Mouse (Mus musculus): Measurements from ENCODE around the gene 1110051M20Rik.

Gene 1110051M20Rik

GRCm38 (mm10) chr2:91441715-91442114, 2.8 kb downstream of the 1110051M20Rik start:
- TF ChIP-seq GATA4 (IDR thresholded peaks at IDR 0.05; ENCODE audit: insufficient replicate concordance, low read length): no peak

GRCm38 (mm10) chr2:91440686-91441085, 3.8 kb downstream of the 1110051M20Rik start:
- TF ChIP-seq GATA4 (IDR thresholded peaks at IDR 0.05; ENCODE audit: insufficient replicate concordance, low read length): no peak

GRCm38 (mm10) chr2:91439876-91440275, 4.6 kb downstream of the 1110051M20Rik start:
- no peak for TF ChIP-seq GATA4 (IDR thresholded peaks at IDR 0.05; ENCODE audit: insufficient replicate concordance, low read length)

- TF ChIP-seq GATA4 (IDR thresholded peaks at IDR 0.05; ENCODE audit: insufficient replicate concordance, low read length): no peak
These were observed 5.2 kb downstream of the 1110051M20Rik start for GRCm38 (mm10) chr2:91439271-91439670.

- TF ChIP-seq GATA4 (IDR thresholded peaks at IDR 0.05; ENCODE audit: insufficient replicate concordance, low read length): no peak
These were observed 7.2 kb downstream of the 1110051M20Rik start for GRCm38 (mm10) chr2:91437116-91437815.

GRCm38 (mm10) chr2:91436713-91437112, 7.8 kb downstream of the 1110051M20Rik start:
- TF ChIP-seq GATA4 (IDR thresholded peaks at IDR 0.05; ENCODE audit: insufficient replicate concordance, low read length): no peak

- no peak for TF ChIP-seq GATA4 (IDR thresholded peaks at IDR 0.05; ENCODE audit: insufficient replicate concordance, low read length)
These were observed 13.9 kb downstream of the 1110051M20Rik start for GRCm38 (mm10) chr2:91430600-91430919.

GRCm38 (mm10) chr2:91429915-91430599, 14.4 kb downstream of the 1110051M20Rik start:
- TF ChIP-seq GATA4 (IDR thresholded peaks at IDR 0.05; ENCODE audit: insufficient replicate concordance, low read length): no peak

GRCm38 (mm10) chr2:91429146-91429545, 15.4 kb downstream of the 1110051M20Rik start:
- TF ChIP-seq GATA4 (IDR thresholded peaks at IDR 0.05; ENCODE audit: insufficient replicate concordance, low read length): no peak

- TF ChIP-seq GATA4 (IDR thresholded peaks at IDR 0.05; ENCODE audit: insufficient replicate concordance, low read length): no peak
These were observed 18.2 kb downstream of the 1110051M20Rik start for GRCm38 (mm10) chr2:91426321-91426720.

- TF ChIP-seq GATA4 (IDR thresholded peaks at IDR 0.05; ENCODE audit: insufficient replicate concordance, low read length): no peak
These were observed 20.3 kb downstream of the 1110051M20Rik start for GRCm38 (mm10) chr2:91424061-91424720.

- TF ChIP-seq GATA4 (IDR thresholded peaks at IDR 0.05; ENCODE audit: insufficient replicate concordance, low read length): no peak
These were observed 22.9 kb downstream of the 1110051M20Rik start for GRCm38 (mm10) chr2:91421641-91422040.

GRCm38 (mm10) chr2:91413811-91414210, 30.7 kb downstream of the 1110051M20Rik start:
- TF ChIP-seq GATA4 (IDR thresholded peaks at IDR 0.05; ENCODE audit: insufficient replicate concordance, low read length): no peak

GRCm38 (mm10) chr2:91412361-91412760, 32.1 kb downstream of the 1110051M20Rik start:
- TF ChIP-seq GATA4 (IDR thresholded peaks at IDR 0.05; ENCODE audit: insufficient replicate concordance, low read length): no peak

- no peak for TF ChIP-seq GATA4 (IDR thresholded peaks at IDR 0.05; ENCODE audit: insufficient replicate concordance, low read length)
These were observed 33.0 kb downstream of the 1110051M20Rik start for GRCm38 (mm10) chr2:91411473-91411872.

- no peak for TF ChIP-seq GATA4 (IDR thresholded peaks at IDR 0.05; ENCODE audit: insufficient replicate concordance, low read length)
These were observed 36.5 kb downstream of the 1110051M20Rik start for GRCm38 (mm10) chr2:91408031-91408430.

Data from liver, adult (tissue).